In the genomic region with DNA sequence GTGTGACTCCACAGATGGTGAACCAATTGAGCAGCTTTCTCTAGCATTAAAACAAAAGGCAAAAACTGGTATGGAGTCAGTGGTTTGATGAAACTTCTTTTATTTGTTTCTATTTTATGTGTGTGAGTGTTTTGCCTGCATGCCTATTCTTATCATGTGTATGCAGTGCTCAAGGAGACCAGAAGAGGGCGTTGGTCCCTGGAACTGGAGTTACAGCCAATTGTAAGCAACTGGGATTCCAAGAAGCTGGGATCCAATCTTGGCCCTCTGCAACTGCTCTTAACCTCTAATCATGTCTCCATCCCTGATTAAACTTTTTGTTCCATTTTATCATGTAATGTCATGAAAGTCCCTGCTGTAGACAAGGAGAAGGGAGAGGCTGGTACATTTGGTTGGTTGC, we compare ENCODE assay signal across 31 mouse cellular contexts. TPM values are rescaled to one million over a fixed set of nuclear protein-coding genes. Genes with fewer than 3 reads are reported as not detected.
DNase-seq lines count a peak whose midpoint lies in the region; ATAC-seq and TF ChIP-seq lines count a peak whose summit lies in the region.
"Had no signal": no experiment of that assay in that cellular context is flagged by ENCODE, and none has a peak within 500 bp of the region (broad histone marks: within the 10 kb centered on the region; RNA-seq: fewer than 3 reads in every experiment).

No protein-coding gene starts in this region.

- H3K27me3 ChIP-seq in lung, embryonic 14.5 days (ENCODE audit: insufficient read depth, low read length) = peaks cover 10% of the 10 kb centered on the region; the same call in 1 of the 2 replicates
- no peaks in the 10 kb centered on the region for H3K27me3 ChIP-seq in MEL (ENCODE audit: control insufficient read depth in 1 of 2, insufficient read depth in 2 of 2, low read length in 2 of 2)
- no peaks in the 10 kb centered on the region for H3K27me3 ChIP-seq in stomach, postnatal 0 days (ENCODE audit: control insufficient read depth, insufficient read depth, low read length)
- H3K27me3 ChIP-seq in hindbrain, embryonic 16.5 days (replicated peaks; ENCODE audit: control insufficient read depth, insufficient read depth, low read length) = peaks cover 3% of the 10 kb centered on the region; the same call in 1 of the 2 replicates
- H3K27me3 ChIP-seq: Patski had no signal

- no peaks in the 10 kb centered on the region for H3K9me3 ChIP-seq in lung, embryonic 14.5 days (ENCODE audit: low read depth, low read length)
- H3K9me3 ChIP-seq in MEL (replicated peaks; ENCODE audit: insufficient read depth, low read length) = no peaks in the 10 kb centered on the region
- H3K9me3 ChIP-seq in stomach, postnatal 0 days (ENCODE audit: control insufficient read depth, low read length) = no peaks in the 10 kb centered on the region
- H3K9me3 ChIP-seq in hindbrain, embryonic 16.5 days (ENCODE audit: control insufficient read depth, low read length) = no peaks in the 10 kb centered on the region
- H3K9me3 ChIP-seq: embryonic facial prominence, embryonic 13.5 days; forebrain, embryonic 13.5 days; heart, embryonic 13.5 days; limb, embryonic 10.5 days; neural tube, embryonic 12.5 days had no signal

- H3K36me3 ChIP-seq in lung, embryonic 14.5 days (ENCODE audit: insufficient read depth) = no peaks in the 10 kb centered on the region
- no peaks in the 10 kb centered on the region for H3K36me3 ChIP-seq in MEL (ENCODE audit: control insufficient read depth in 1 of 2, insufficient read depth in 2 of 2, low read length in 2 of 2)
- H3K36me3 ChIP-seq in stomach, postnatal 0 days (ENCODE audit: control insufficient read depth, insufficient read depth, low read length) = no peaks in the 10 kb centered on the region
- H3K36me3 ChIP-seq in hindbrain, embryonic 16.5 days (ENCODE audit: control insufficient read depth, insufficient read depth, low read length) = no peaks in the 10 kb centered on the region
- H3K36me3 ChIP-seq: embryonic facial prominence, embryonic 13.5 days; heart, embryonic 13.5 days; limb, embryonic 10.5 days; neural tube, embryonic 12.5 days had no signal

- ATAC-seq in lung, embryonic 14.5 days (ENCODE audit: insufficient read depth) = no peak
- ATAC-seq in stomach, postnatal 0 days (ENCODE audit: low FRiP score, low TSS enrichment) = no peak
- ATAC-seq in hindbrain, embryonic 16.5 days = no peak
- ATAC-seq: forebrain, embryonic 13.5 days; inflammation-experienced regulatory T-cells, adult 6 months; Patski had no signal

- no peak for TF ChIP-seq RAD21 in MEL (IDR thresholded peaks at IDR 0.05; ENCODE audit: low read depth, low read length)

- 0 out of 2 replicates have a peak, but pooled peaks have one; percentile 13 for TF ChIP-seq CTCF in lung, embryonic 14.5 days (IDR thresholded peaks at IDR 0.05; ENCODE audit: low read depth)
- TF ChIP-seq CTCF in MEL (IDR thresholded peaks at IDR 0.05 in 2 of 3, conservative IDR thresholded peaks at IDR 0.05 in 1 of 3; ENCODE audit: control insufficient read depth in 1 of 3, insufficient read depth in 1 of 3, low read depth in 2 of 3, low read length in 3 of 3, poor library complexity in 1 of 3, severe bottlenecking in 1 of 3) = peak in 2 of 3 experiments; percentile 5 to 21; a peak in 2 of 6 replicates
- peak; percentile 33; the same call in 1 of the 2 replicates for TF ChIP-seq CTCF in stomach, postnatal 0 days (IDR thresholded peaks at IDR 0.05; ENCODE audit: low read depth)

- H3K4me3 ChIP-seq in lung, embryonic 14.5 days (ENCODE audit: low read depth, low read length) = no peak overlapping the region
- no peak overlapping the region for H3K4me3 ChIP-seq in MEL (ENCODE audit: control insufficient read depth in 1 of 2, insufficient read depth in 1 of 2, low read depth in 2 of 2, low read length in 2 of 2)
- no peak overlapping the region for H3K4me3 ChIP-seq in stomach, postnatal 0 days (ENCODE audit: low read depth, low read length)
- H3K4me3 ChIP-seq in hindbrain, embryonic 16.5 days (ENCODE audit: low read length) = no peak overlapping the region
- H3K4me3 ChIP-seq: embryonic facial prominence, embryonic 13.5 days; erythroblast, embryonic 14.5 days; forebrain, embryonic 13.5 days; heart, embryonic 13.5 days; limb, embryonic 10.5 days; megakaryocyte, embryonic 14.5 days; neural tube, embryonic 12.5 days had no signal

- no peak for TF ChIP-seq EP300 in MEL (IDR thresholded peaks at IDR 0.05; ENCODE audit: low read depth in 1 of 2, low read length in 2 of 2)
- no peak for TF ChIP-seq EP300 in stomach, postnatal 0 days (optimal IDR thresholded peaks at IDR 0.05)

- H3K27ac ChIP-seq in lung, embryonic 14.5 days (ENCODE audit: low read depth) = no peak overlapping the region
- no peak overlapping the region for H3K27ac ChIP-seq in MEL (ENCODE audit: control insufficient read depth, low read depth, low read length)
- no peak overlapping the region for H3K27ac ChIP-seq in stomach, postnatal 0 days (replicated peaks)
- no peak overlapping the region for H3K27ac ChIP-seq in hindbrain, embryonic 16.5 days (ENCODE audit: low read depth, low read length)
- H3K27ac ChIP-seq: embryonic facial prominence, embryonic 13.5 days; forebrain, embryonic 13.5 days; heart, embryonic 13.5 days; limb, embryonic 10.5 days; neural tube, embryonic 12.5 days had no signal

- no peak overlapping the region for H3K4me2 ChIP-seq in lung, embryonic 14.5 days
- H3K4me2 ChIP-seq in stomach, postnatal 0 days (replicated peaks; ENCODE audit: low read depth) = no peak overlapping the region
- no peak overlapping the region for H3K4me2 ChIP-seq in hindbrain, embryonic 16.5 days (ENCODE audit: low read length)
- H3K4me2 ChIP-seq: embryonic facial prominence, embryonic 13.5 days; forebrain, embryonic 13.5 days; heart, embryonic 13.5 days; neural tube, embryonic 12.5 days had no signal

- no peaks in the 10 kb centered on the region for H3K79me2 ChIP-seq in MEL (ENCODE audit: control insufficient read depth, insufficient read depth, low read length, poor library complexity)

- peak; percentile 54 for DNase-seq in cerebellum, adult 9-10 months
- DNase-seq in cerebellum, postnatal 36 days = no peak
- DNase-seq in lung, embryonic 14.5 days = no peak
- DNase-seq in lung, postnatal 25 days (ENCODE audit: low spot score) = no peak
- DNase-seq in MEL (ENCODE audit: low read depth, low spot score) = no peak
- DNase-seq in stomach, postnatal 0 days (ENCODE audit: low spot score) = no peak
- no peak for DNase-seq in adrenal gland, postnatal 25 days
- DNase-seq: adrenal gland, postnatal 36 days; cerebellum, adult 11 months; embryo, embryonic 11 days; heart, postnatal 14 days; kidney, adult 18-20 months; kidney, postnatal 4 days; layer of hippocampus, adult 9-11 months; liver; lung, postnatal 36 days; midbrain, embryonic 14.5 days; right cerebral cortex, postnatal 14 days had no signal

- TF ChIP-seq POLR2A in MEL (IDR thresholded peaks at IDR 0.05; ENCODE audit: control insufficient read depth in 1 of 2, insufficient read depth in 1 of 2, low read depth in 1 of 2, low read length in 2 of 2, poor library complexity in 1 of 2) = no peak

- no peak overlapping the region for H3K9ac ChIP-seq in lung, embryonic 14.5 days
- H3K9ac ChIP-seq in MEL (ENCODE audit: control insufficient read depth, low read depth, low read length, poor library complexity, severe bottlenecking) = no peak overlapping the region
- H3K9ac ChIP-seq in stomach, postnatal 0 days (ENCODE audit: low read length) = no peak overlapping the region
- H3K9ac ChIP-seq in hindbrain, embryonic 16.5 days (ENCODE audit: low read depth, low read length) = no peak overlapping the region
- H3K9ac ChIP-seq: embryonic facial prominence, embryonic 13.5 days; forebrain, embryonic 13.5 days; heart, embryonic 13.5 days; neural tube, embryonic 12.5 days had no signal

- no peaks in the 10 kb centered on the region for H3K4me1 ChIP-seq in lung, embryonic 14.5 days (ENCODE audit: insufficient read depth)
- no peaks in the 10 kb centered on the region for H3K4me1 ChIP-seq in MEL (ENCODE audit: control insufficient read depth in 1 of 2, insufficient read depth in 2 of 2, low read length in 2 of 2)
- H3K4me1 ChIP-seq in stomach, postnatal 0 days (replicated peaks; ENCODE audit: control insufficient read depth, insufficient read depth) = no peaks in the 10 kb centered on the region
- H3K4me1 ChIP-seq in hindbrain, embryonic 16.5 days (ENCODE audit: control insufficient read depth, insufficient read depth, low read depth, low read length) = no peaks in the 10 kb centered on the region
- H3K4me1 ChIP-seq: heart, embryonic 13.5 days; megakaryocyte, embryonic 14.5 days; neural tube, embryonic 12.5 days had no signal

- 36% methylated on average over 1 of the region's 1 CpGs for WGBS in lung, embryonic 14.5 days
- WGBS in stomach, postnatal 0 days = 47% methylated on average over 1 of the region's 1 CpGs
- 54% methylated on average over 1 of the region's 1 CpGs for WGBS in hindbrain, embryonic 16.5 days

TF ChIP-seq in MEL, 35 proteins besides CTCF, POLR2A, EP300 and RAD21:
- no peak for TF ChIP-seq E2F4 (IDR thresholded peaks at IDR 0.05; ENCODE audit: borderline replicate concordance, low read depth, low read length)

RNA-seq across cellular contexts. Expression of a gene that starts 58.0 kb away (rescaled TPM):
- polyA plus RNA-seq in lung, embryonic 14.5 days (2014; fragmentation: Nextera tagmentation; extraction: Ambion mirVana) = not detected in 2 replicates
- not detected in 2 replicates for total RNA-seq in MEL (2012; rRNA removed)
- not detected for polyA plus RNA-seq in MEL (2012; ENCODE audit: insufficient read depth in 1 of 2, insufficient read length in 2 of 2, low read depth in 1 of 2, low replicate concordance in 2 of 2, missing spikeins in 1 of 2)
- 0.10 and 0.15 TPM in 2 replicates for polyA plus RNA-seq in stomach, postnatal 0 days (2015; fragmentation: Nextera tagmentation; extraction: Ambion mirVana)
- polyA plus RNA-seq in hindbrain, embryonic 16.5 days (2015; fragmentation: Nextera tagmentation; extraction: Ambion mirVana) = 0.74 and 1.1 TPM in 2 replicates
- total RNA-seq in adrenal gland, postnatal 25 days (2021) = 0.73 and 0.76 TPM in 2 replicates
- total RNA-seq: gastrocnemius, adult 8-10 months; heart, postnatal 14 days had no signal
- polyA plus RNA-seq: embryonic facial prominence, embryonic 13.5 days; heart, embryonic 13.5 days; inflammation-experienced regulatory T-cells, adult 6 months; kidney, embryonic 16.5 days; limb, embryonic 10.5 days; Patski; urinary bladder, adult 2 months had no signal
